Mouse (Mus musculus) hindbrain, embryonic 11.5 days (tissue): ENCODE data around the gene Trim13. TPM values are rescaled to one million over a fixed set of nuclear protein-coding genes. Genes with fewer than 3 reads are reported as not detected.

Experiments used
- ATAC-seq: fragments of 200-750 bp; cut with Nextera tagmentation; 2 replicates; pipeline ENCODE4 v1.8.0; 2017; ENCODE audit warnings: mild to moderate bottlenecking, moderate TSS enrichment, moderate library complexity; ENCODE audit not compliant: low FRiP score
- DNase-seq: peaks from one replicate; pipeline ENCODE4 v3.0.0-alpha.2; 2015; ENCODE audit warnings: low spot score
- H3K27ac ChIP-seq: fragments of 300-500 bp; sonication (generic); 2 replicates; pipeline ENCODE4 v1.5.1; 2014; ENCODE audit warnings: mild to moderate bottlenecking, low read depth, low read length
- H3K27me3 ChIP-seq: fragments of 300-500 bp; sonication (generic); 2 replicates; pipeline ENCODE4 v1.6.1; 2014; ENCODE audit warnings: mild to moderate bottlenecking, low read length, moderate library complexity, mixed read lengths; ENCODE audit not compliant: control insufficient read depth, insufficient read depth
- H3K36me3 ChIP-seq: fragments of 300-500 bp; sonication (generic); 2 replicates; pipeline ENCODE4 v1.6.1; 2014; ENCODE audit warnings: mild to moderate bottlenecking, low read length, moderate library complexity, mixed read lengths; ENCODE audit not compliant: control insufficient read depth, insufficient read depth
- H3K4me1 ChIP-seq: fragments of 300-500 bp; sonication (generic); replicated peaks from 2 replicates; pipeline ENCODE4 v1.6.1; 2014; ENCODE audit warnings: low read length, mixed read lengths; ENCODE audit not compliant: control insufficient read depth, insufficient read depth
- H3K4me2 ChIP-seq: fragments of 300-500 bp; sonication (generic); replicated peaks from 2 replicates; pipeline ENCODE4 v1.6.1; 2014; ENCODE audit warnings: mild to moderate bottlenecking, low read depth, low read length
- H3K4me3 ChIP-seq: fragments of 300-500 bp; sonication (generic); 2 replicates; pipeline ENCODE4 v1.5.1; 2014; ENCODE audit warnings: low read depth, low read length
- H3K9ac ChIP-seq: fragments of 300-500 bp; sonication (generic); 2 replicates; pipeline ENCODE4 v1.6.1; 2014; ENCODE audit warnings: low read depth, low read length
- H3K9me3 ChIP-seq: fragments of 300-500 bp; sonication (generic); 2 replicates; pipeline ENCODE4 v1.6.1; 2016; ENCODE audit warnings: low read length; ENCODE audit not compliant: control insufficient read depth
- WGBS: fragments of 180-500 bp; shearing (Covaris S2); extraction: QIAGEN DNeasy Blood & Tissue Kit; methylation state at CpG from one replicate; pipeline ENCODE4 v1.1.7; 2014; 5-methylcytosine and 5-hydroxymethylcytosine counted together
- microRNA counts: library from miRNA; unstranded; fragments of <30 nt; microRNA quantifications from one replicate; lab custom pipeline; 2015
- polyA plus RNA-seq: library from polyadenylated mRNA; unstranded; fragments of >200 nt; fragmentation: Nextera tagmentation; extraction: Ambion mirVana; gene quantifications from 2 replicates; pipeline ENCODE4 v1.2.1, GENCODE M21; 2014

Trim13 gene
- polyA plus RNA-seq, 1 experiment from 2014 or later = 40.2 TPM

DNA sequence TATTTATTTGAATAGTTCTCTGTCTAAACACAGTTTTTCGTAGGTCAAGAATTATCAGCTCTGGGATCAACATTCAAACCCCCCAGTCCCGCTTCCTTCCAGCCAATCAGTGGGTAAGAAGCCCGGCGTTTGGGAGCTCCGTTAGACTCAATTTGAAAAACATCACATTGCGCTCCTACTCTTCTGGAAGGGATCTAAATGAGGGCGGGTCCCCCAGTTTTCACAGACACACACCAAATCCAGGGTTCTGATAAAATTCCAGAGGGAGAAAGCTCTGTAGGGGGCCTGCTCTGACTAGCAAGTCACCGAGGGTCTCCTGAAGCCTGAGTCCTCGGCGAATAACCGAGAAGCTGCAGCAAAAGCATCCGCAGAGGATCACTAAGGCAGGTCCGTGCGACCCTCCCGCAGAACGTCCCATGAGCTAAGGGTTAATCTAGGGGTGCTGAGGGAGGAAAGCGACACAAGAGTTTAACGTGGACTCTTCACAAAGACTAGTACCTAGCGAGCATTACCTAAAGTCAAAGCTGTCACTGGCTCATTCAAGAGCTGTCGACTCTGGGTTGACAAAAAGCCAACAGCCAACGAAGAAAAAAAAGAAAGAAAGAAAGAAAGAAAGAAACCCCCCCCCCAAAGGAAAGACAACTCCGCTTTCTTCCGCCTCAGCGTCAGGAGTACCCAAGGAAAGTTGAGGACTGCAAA is 49.3 kb downstream of the Trim13 start:
- H3K9ac ChIP-seq = peak overlapping the region; percentile 93
- H3K9me3 ChIP-seq = no peaks in the 10 kb centered on the region
- peak; percentile 66 for DNase-seq
- WGBS = 0% methylated on average over 24 of the region's 24 CpGs
- H3K27me3 ChIP-seq = no peaks in the 10 kb centered on the region
- no peak for ATAC-seq
- peak overlapping the region; percentile 69 for H3K4me2 ChIP-seq
- H3K27ac ChIP-seq = peak overlapping the region; percentile 95
- H3K36me3 ChIP-seq = no peaks in the 10 kb centered on the region
- H3K4me3 ChIP-seq = peak overlapping the region; percentile 82
- H3K4me1 ChIP-seq = no peaks in the 10 kb centered on the region

DNA sequence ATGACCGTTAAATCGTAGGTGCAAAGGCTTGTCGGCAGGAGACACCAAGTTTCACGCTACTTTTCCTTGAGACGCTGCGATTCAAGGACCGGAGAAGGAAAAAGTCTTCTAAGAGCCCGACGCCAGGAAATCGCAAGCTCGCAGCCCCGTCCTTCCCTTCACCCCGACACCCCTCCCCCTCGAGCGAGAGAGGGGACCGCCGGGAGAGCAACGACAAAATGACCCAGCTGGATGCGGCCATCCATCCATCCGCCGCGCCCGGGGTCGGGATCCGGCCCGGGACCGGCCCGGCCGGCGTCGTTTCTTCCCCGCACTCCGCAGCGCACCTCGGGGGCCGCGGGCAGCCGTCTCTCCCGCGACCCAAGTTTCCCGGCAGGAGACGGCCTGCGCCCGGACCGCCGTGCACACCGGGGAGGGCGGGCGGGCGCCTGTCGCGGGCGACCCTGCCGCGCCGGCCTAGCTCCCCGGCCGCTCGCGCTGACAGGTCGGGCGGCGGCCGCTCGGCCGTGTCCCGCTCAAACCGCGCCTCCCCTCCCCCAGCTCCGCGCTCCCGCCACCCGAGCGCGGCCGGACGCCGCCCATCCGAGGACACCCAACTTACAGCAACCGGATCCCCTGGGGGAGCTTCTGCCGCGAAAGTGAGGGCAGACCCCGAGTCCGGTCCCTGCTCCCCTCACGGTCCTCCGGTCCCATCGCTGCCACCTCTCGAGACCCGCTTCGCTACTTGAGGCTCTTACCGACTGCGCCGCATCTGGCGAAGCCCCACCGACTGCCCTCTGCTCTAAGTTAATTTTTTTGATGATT is 50.0 kb downstream of the Trim13 start:
- H3K4me2 ChIP-seq = peak overlapping the region; percentile 69
- no peaks in the 10 kb centered on the region for H3K4me1 ChIP-seq
- no peaks in the 10 kb centered on the region for H3K36me3 ChIP-seq
- peak overlapping the region; percentile 82 for H3K4me3 ChIP-seq
- WGBS = under 1% methylated on average over 76 of the region's 95 CpGs
- peak overlapping the region; percentile 93 for H3K9ac ChIP-seq
- no peaks in the 10 kb centered on the region for H3K27me3 ChIP-seq
- peak overlapping the region; percentile 95 for H3K27ac ChIP-seq
- no peaks in the 10 kb centered on the region for H3K9me3 ChIP-seq
- DNase-seq (peak; percentile 77), ATAC-seq (peak; percentile 78)

- WGBS = 4% methylated on average over 62 of the region's 62 CpGs
Observed at GRCm38 (mm10) chr14:61648685-61649504, 50.8 kb downstream of the Trim13 start.

DNA sequence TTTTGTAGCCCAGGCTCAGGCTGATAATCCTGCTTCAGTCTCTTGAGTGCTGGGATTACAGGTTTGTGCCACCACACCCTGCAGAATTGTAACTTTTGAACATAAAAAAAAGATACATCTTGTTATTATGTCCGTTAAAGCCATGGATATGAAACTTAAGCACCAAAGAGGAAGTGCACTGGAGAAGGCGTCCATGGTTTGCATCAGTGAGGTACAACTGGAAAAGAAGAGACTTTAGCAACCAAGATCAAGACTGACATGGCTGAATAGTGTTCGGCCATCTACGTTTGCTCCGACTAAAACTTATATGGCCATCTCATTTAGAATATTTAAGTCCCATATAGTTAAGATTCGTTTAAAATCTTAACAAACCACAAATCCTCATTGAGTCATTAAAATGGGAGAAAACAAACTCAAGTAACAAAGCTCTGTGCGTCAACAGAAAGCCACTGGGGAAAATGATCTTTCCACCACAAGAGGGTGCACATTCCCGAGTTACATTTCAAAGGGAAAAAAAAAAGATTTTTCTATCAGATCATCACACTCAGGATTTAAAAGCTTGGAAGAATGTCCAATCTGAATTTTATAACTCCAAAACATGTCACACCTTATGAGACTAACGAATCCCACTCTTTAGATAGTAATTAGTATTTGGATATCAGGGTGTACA is 52.4 kb downstream of the Trim13 start:
- H3K4me1 ChIP-seq = no peaks in the 10 kb centered on the region
- DNase-seq = peak; percentile 57
- H3K9ac ChIP-seq = no peak overlapping the region
- no peaks in the 10 kb centered on the region for H3K27me3 ChIP-seq
- no peak overlapping the region for H3K4me3 ChIP-seq
- no peaks in the 10 kb centered on the region for H3K9me3 ChIP-seq
- WGBS = 43% methylated on average over 9 of the region's 9 CpGs
- no peak for ATAC-seq
- H3K27ac ChIP-seq = no peak overlapping the region
- no peaks in the 10 kb centered on the region for H3K36me3 ChIP-seq
- no peak overlapping the region for H3K4me2 ChIP-seq

More at GRCm38 (mm10) chr14:61648685-61649504, 50.8 kb downstream of the Trim13 start:
- Histone ChIP-seq H3K4me1 (no peaks in the 10 kb centered on the region), H3K4me3 (peak overlapping the region; percentile 82), H3K9ac (peak overlapping the region; percentile 93), H3K9me3 (no peaks in the 10 kb centered on the region), H3K27ac (peak overlapping the region; percentile 95), H3K27me3 (no peaks in the 10 kb centered on the region), H3K4me2 (peak overlapping the region; percentile 71), H3K36me3 (no peaks in the 10 kb centered on the region)
- DNase-seq = peak; percentile 98
- peak; percentile 94 for ATAC-seq

MicroRNAs within 50 kb of the gene (microRNA counts, 519-probe panel; counts per million panel counts)
- microRNA mmu-miR-15a (lab: Ali Mortazavi, UCI) (6,588 counts per million, percentile 93 among the panel's probes with 10 or more counts), microRNA mmu-miR-16 (lab: Ali Mortazavi, UCI) (7,489 counts per million, percentile 98 among the panel's probes with 10 or more counts)

Other genes with a start within 250 kb of the Trim13 start
- gene Ebpl, start 237.8 kb upstream of the Trim13 start, polyA plus RNA-seq = 9.2 and 10.3 TPM in 2 replicates
- gene Kpna3, start 158.4 kb upstream of the Trim13 start, polyA plus RNA-seq = 90.7 and 117 TPM in 2 replicates
- gene Spryd7, start 41.4 kb upstream of the Trim13 start, polyA plus RNA-seq = 19.2 and 20.0 TPM in 2 replicates
- 1.2 and 1.7 TPM in 2 replicates for gene Kcnrg, start 9.2 kb downstream of the Trim13 start, polyA plus RNA-seq